Mouse (Mus musculus): ENCODE results near the gene Disc1.

GRCm38 (mm10) chr8:125067596-125067960, 13.6 kb downstream of the Disc1 start:
- peak in 1 of 2 experiments; percentile 63; a peak in 2 of 4 replicates for TF ChIP-seq EP300 (IDR thresholded peaks at IDR 0.05; ENCODE audit: low read depth in 1 of 2, low read length in 2 of 2)
- no peak for TF ChIP-seq CTCF (IDR thresholded peaks at IDR 0.05 in 2 of 3, conservative IDR thresholded peaks at IDR 0.05 in 1 of 3; ENCODE audit: control insufficient read depth in 1 of 3, insufficient read depth in 1 of 3, low read depth in 2 of 3, low read length in 3 of 3, poor library complexity in 1 of 3, severe bottlenecking in 1 of 3)
- no peak for TF ChIP-seq E2F4 (IDR thresholded peaks at IDR 0.05; ENCODE audit: borderline replicate concordance, low read depth, low read length)
- TF ChIP-seq MEF2A (IDR thresholded peaks at IDR 0.05; ENCODE audit: extremely low read depth, insufficient replicate concordance, low read depth, low read length, poor library complexity, severe bottlenecking): no peak
- TF ChIP-seq BHLHE40 (IDR thresholded peaks at IDR 0.05; ENCODE audit: borderline replicate concordance, low read depth, low read length): peak; percentile 30; the same call in 1 of the 2 replicates
- TF ChIP-seq POLR2A (IDR thresholded peaks at IDR 0.05; ENCODE audit: control insufficient read depth in 1 of 2, insufficient read depth in 1 of 2, low read depth in 1 of 2, low read length in 2 of 2, poor library complexity in 1 of 2): peak in 1 of 2 experiments; percentile 62; a peak in 2 of 4 replicates
